Mouse (Mus musculus) cerebellum, adult 11-12 months (tissue): ENCODE results near the gene Eppin.
"Not testable (repeated sequence)": the region's sequence is repeated elsewhere in the genome, so short reads cannot be mapped to it uniquely, and the experiment has no call there.

Experiments used
- DNase-seq: peaks from one replicate; pipeline ENCODE4 v3.0.0; 2022

Eppin gene

GRCm38 (mm10) chr2:164593494-164593893 lies at the start of gene Eppin:
Gene Eppin, minus strand, starts transcription at chr2:164593594.
- no peak for DNase-seq

- no peak for DNase-seq
These were observed 48.7 kb upstream of the Eppin start for GRCm38 (mm10) chr2:164641881-164642673.

- no peak for DNase-seq
These were observed 47.7 kb upstream of the Eppin start for GRCm38 (mm10) chr2:164641129-164641528.

GRCm38 (mm10) chr2:164638696-164639095 lies 45.3 kb upstream of the Eppin start, which contains the start of gene Wfdc16:
Gene Wfdc16, minus strand, starts transcription at chr2:164638796.
- no peak for DNase-seq

- no peak for DNase-seq
These were observed 41.9 kb upstream of the Eppin start for GRCm38 (mm10) chr2:164635266-164635665.

- no peak for DNase-seq
These were observed 28.4 kb upstream of the Eppin start for GRCm38 (mm10) chr2:164621775-164622174.

GRCm38 (mm10) chr2:164619050-164619449 lies 25.7 kb upstream of the Eppin start:
- DNase-seq: no peak

GRCm38 (mm10) chr2:164615386-164615785 lies 22.0 kb upstream of the Eppin start:
- no peak for DNase-seq

GRCm38 (mm10) chr2:164613471-164613870 lies 20.1 kb upstream of the Eppin start, which contains the start of the genes Wfdc6b and Wfdc8:
Gene Wfdc6b, plus strand, starts transcription at chr2:164613522.
Gene Wfdc8, minus strand, starts transcription at chr2:164613626.
- DNase-seq: not testable (repeated sequence)

GRCm38 (mm10) chr2:164608781-164609180 lies 15.4 kb upstream of the Eppin start:
- no peak for DNase-seq

- DNase-seq: no peak
These were observed 11.0 kb upstream of the Eppin start for GRCm38 (mm10) chr2:164604411-164604810.

- DNase-seq: no peak
These were observed 10.1 kb upstream of the Eppin start for GRCm38 (mm10) chr2:164603482-164603881.

- no peak for DNase-seq
These were observed 6.8 kb upstream of the Eppin start for GRCm38 (mm10) chr2:164600179-164600578.

- no peak for DNase-seq
These were observed 1.4 kb downstream of the Eppin start for GRCm38 (mm10) chr2:164592014-164592413.

GRCm38 (mm10) chr2:164585025-164585725 lies 8.2 kb downstream of the Eppin start, which contains the start of gene Wfdc6a:
Gene Wfdc6a, minus strand, starts transcription at chr2:164585447.
- not testable (repeated sequence) for DNase-seq

- not testable (repeated sequence) for DNase-seq
These were observed 20.0 kb downstream of the Eppin start, which contains the start of gene Spint3 for GRCm38 (mm10) chr2:164573359-164573758. Gene Spint3, minus strand, starts transcription at chr2:164573459.

GRCm38 (mm10) chr2:164567460-164567859 lies 25.9 kb downstream of the Eppin start:
- no peak for DNase-seq

- DNase-seq: no peak
These were observed 26.4 kb downstream of the Eppin start for GRCm38 (mm10) chr2:164566997-164567396.

GRCm38 (mm10) chr2:164564346-164564745 lies 29.0 kb downstream of the Eppin start:
- no peak for DNase-seq

- DNase-seq: no peak
These were observed 29.9 kb downstream of the Eppin start for GRCm38 (mm10) chr2:164563339-164564038.

- DNase-seq: no peak
These were observed 30.8 kb downstream of the Eppin start, which contains the start of gene Wfdc2 for GRCm38 (mm10) chr2:164562391-164563188. Gene Wfdc2, plus strand, starts transcription at chr2:164562413.

GRCm38 (mm10) chr2:164560106-164560505 lies 33.3 kb downstream of the Eppin start:
- no peak for DNase-seq
